Mouse (Mus musculus): ENCODE results near the gene Efnb3. TPM values are rescaled to one million over a fixed set of nuclear protein-coding genes. Genes with fewer than 3 reads are reported as not detected.

The Efnb3 gene
- polyA plus RNA-seq (2012; fragmentation: generic; extraction: Trizol): 0.36 TPM

GRCm38 (mm10) chr11:69559851-69560765 lies at the start of gene Efnb3:
TSS of gene Efnb3 (minus strand) at chr11:69560205.
- Histone ChIP-seq H3ac (ENCODE audit: control insufficient read depth, insufficient read length) (no peak within 1 kb of the TSS), H3K4me2 (ENCODE audit: low read depth) (no peak within 1 kb of the TSS), H3K4me3 (no peak within 1 kb of the TSS), H3K36me3 (ENCODE audit: control insufficient read depth, insufficient read depth) (peaks cover 11% of the 10 kb centered on the region), H3K79me2 (ENCODE audit: control insufficient read depth, insufficient read depth) (no peaks in the 10 kb centered on the region), H3K27me3 (ENCODE audit: control insufficient read depth, insufficient read depth, insufficient read length) (no peaks in the 10 kb centered on the region)
- TF ChIP-seq TCF12 (IDR thresholded peaks at IDR 0.05; ENCODE audit: insufficient read depth, poor library complexity, severe bottlenecking) (no peak), POLR2A (IDR thresholded peaks at IDR 0.05; ENCODE audit: insufficient read length, low read depth) (no peak), MYOG (IDR thresholded peaks at IDR 0.05; ENCODE audit: control insufficient read depth in 1 of 3, insufficient read depth in 1 of 3, insufficient read length in 2 of 3, low read depth in 2 of 3) (no peak), E2F4 (IDR thresholded peaks at IDR 0.05; ENCODE audit: insufficient read depth) (no peak), REST (IDR thresholded peaks at IDR 0.05; ENCODE audit: insufficient read depth, insufficient read length) (no peak)

GRCm38 (mm10) chr11:69609416-69609815 lies 49.4 kb upstream of the Efnb3 start:
- H3K27me3 ChIP-seq (ENCODE audit: control insufficient read depth, insufficient read depth, insufficient read length): peaks cover 15% of the 10 kb centered on the region
- TF ChIP-seq SRF (IDR thresholded peaks at IDR 0.05; ENCODE audit: control insufficient read depth, insufficient read length, low read depth) (no peak), CEBPB (IDR thresholded peaks at IDR 0.05; ENCODE audit: insufficient read depth, poor library complexity, severe bottlenecking) (no peak), MYOG (IDR thresholded peaks at IDR 0.05; ENCODE audit: control insufficient read depth in 1 of 3, insufficient read depth in 1 of 3, insufficient read length in 2 of 3, low read depth in 2 of 3) (no peak), REST (IDR thresholded peaks at IDR 0.05; ENCODE audit: insufficient read depth, insufficient read length) (no peak), MYOD1 (IDR thresholded peaks at IDR 0.05; ENCODE audit: control insufficient read depth in 1 of 3, insufficient read length in 2 of 3, low read depth in 2 of 3) (no peak), TCF3 (IDR thresholded peaks at IDR 0.05; ENCODE audit: insufficient read length, low read depth) (no peak), POLR2AphosphoS2 (IDR thresholded peaks at IDR 0.05; ENCODE audit: insufficient read length, low read depth) (no peak), TCF12 (IDR thresholded peaks at IDR 0.05; ENCODE audit: insufficient read depth, poor library complexity, severe bottlenecking) (no peak), USF1 (IDR thresholded peaks at IDR 0.05; ENCODE audit: low read depth) (no peak), MAX (IDR thresholded peaks at IDR 0.05; ENCODE audit: low read depth) (no peak), E2F4 (IDR thresholded peaks at IDR 0.05; ENCODE audit: insufficient read depth) (no peak), POLR2A (IDR thresholded peaks at IDR 0.05; ENCODE audit: insufficient read length, low read depth) (no peak)
- H3K79me2 ChIP-seq (ENCODE audit: control insufficient read depth, insufficient read depth): no peaks in the 10 kb centered on the region
- no peak overlapping the region for H3K4me2 ChIP-seq (ENCODE audit: low read depth)
- H3ac ChIP-seq (ENCODE audit: control insufficient read depth, insufficient read length): no peak overlapping the region
- no peak overlapping the region for H3K4me3 ChIP-seq
- H3K36me3 ChIP-seq (ENCODE audit: control insufficient read depth, insufficient read depth): no peaks in the 10 kb centered on the region

- Histone ChIP-seq H3K79me2 (ENCODE audit: control insufficient read depth, insufficient read depth) (no peaks in the 10 kb centered on the region), H3ac (ENCODE audit: control insufficient read depth, insufficient read length) (no peak overlapping the region), H3K4me3 (no peak overlapping the region), H3K36me3 (ENCODE audit: control insufficient read depth, insufficient read depth) (no peaks in the 10 kb centered on the region), H3K4me2 (ENCODE audit: low read depth) (no peak overlapping the region), H3K27me3 (ENCODE audit: control insufficient read depth, insufficient read depth, insufficient read length) (peaks cover 24% of the 10 kb centered on the region)
- no peak for TF ChIP-seq CEBPB (IDR thresholded peaks at IDR 0.05; ENCODE audit: insufficient read depth, poor library complexity, severe bottlenecking)
- TF ChIP-seq MAX (IDR thresholded peaks at IDR 0.05; ENCODE audit: low read depth): no peak
- TF ChIP-seq SRF (IDR thresholded peaks at IDR 0.05; ENCODE audit: control insufficient read depth, insufficient read length, low read depth): no peak
- TF ChIP-seq TCF3 (IDR thresholded peaks at IDR 0.05; ENCODE audit: insufficient read length, low read depth): no peak
- no peak for TF ChIP-seq USF1 (IDR thresholded peaks at IDR 0.05; ENCODE audit: low read depth)
- TF ChIP-seq POLR2AphosphoS2 (IDR thresholded peaks at IDR 0.05; ENCODE audit: insufficient read length, low read depth): no peak
These were observed 48.5 kb upstream of the Efnb3 start for GRCm38 (mm10) chr11:69608525-69608924.

- Histone ChIP-seq H3K4me3 (no peak overlapping the region), H3K27me3 (ENCODE audit: control insufficient read depth, insufficient read depth, insufficient read length) (peaks cover 27% of the 10 kb centered on the region), H3K4me2 (ENCODE audit: low read depth) (no peak overlapping the region), H3K36me3 (ENCODE audit: control insufficient read depth, insufficient read depth) (no peaks in the 10 kb centered on the region), H3K79me2 (ENCODE audit: control insufficient read depth, insufficient read depth) (no peaks in the 10 kb centered on the region), H3ac (ENCODE audit: control insufficient read depth, insufficient read length) (no peak overlapping the region)
- no peak for TF ChIP-seq MAX (IDR thresholded peaks at IDR 0.05; ENCODE audit: low read depth)
- TF ChIP-seq SRF (IDR thresholded peaks at IDR 0.05; ENCODE audit: control insufficient read depth, insufficient read length, low read depth): no peak
- TF ChIP-seq TCF3 (IDR thresholded peaks at IDR 0.05; ENCODE audit: insufficient read length, low read depth): no peak
- TF ChIP-seq REST (IDR thresholded peaks at IDR 0.05; ENCODE audit: insufficient read depth, insufficient read length): no peak
- TF ChIP-seq TCF12 (IDR thresholded peaks at IDR 0.05; ENCODE audit: insufficient read depth, poor library complexity, severe bottlenecking): no peak
- TF ChIP-seq MYOD1 (IDR thresholded peaks at IDR 0.05; ENCODE audit: control insufficient read depth in 1 of 3, insufficient read length in 2 of 3, low read depth in 2 of 3): no peak
- TF ChIP-seq MYOG (IDR thresholded peaks at IDR 0.05; ENCODE audit: control insufficient read depth in 1 of 3, insufficient read depth in 1 of 3, insufficient read length in 2 of 3, low read depth in 2 of 3): no peak
- TF ChIP-seq POLR2AphosphoS2 (IDR thresholded peaks at IDR 0.05; ENCODE audit: insufficient read length, low read depth): no peak
- TF ChIP-seq POLR2A (IDR thresholded peaks at IDR 0.05; ENCODE audit: insufficient read length, low read depth): no peak
- no peak for TF ChIP-seq E2F4 (IDR thresholded peaks at IDR 0.05; ENCODE audit: insufficient read depth)
- no peak for TF ChIP-seq USF1 (IDR thresholded peaks at IDR 0.05; ENCODE audit: low read depth)
- no peak for TF ChIP-seq CEBPB (IDR thresholded peaks at IDR 0.05; ENCODE audit: insufficient read depth, poor library complexity, severe bottlenecking)
These were observed 46.8 kb upstream of the Efnb3 start for GRCm38 (mm10) chr11:69606832-69607231.

GRCm38 (mm10) chr11:69606491-69606795 lies 46.4 kb upstream of the Efnb3 start:
- Histone ChIP-seq H3K79me2 (ENCODE audit: control insufficient read depth, insufficient read depth) (no peaks in the 10 kb centered on the region), H3K36me3 (ENCODE audit: control insufficient read depth, insufficient read depth) (no peaks in the 10 kb centered on the region), H3K4me3 (peak overlapping the region; percentile 24), H3K27me3 (ENCODE audit: control insufficient read depth, insufficient read depth, insufficient read length) (peaks cover 27% of the 10 kb centered on the region), H3K4me2 (ENCODE audit: low read depth) (peak overlapping the region; percentile 99), H3ac (ENCODE audit: control insufficient read depth, insufficient read length) (no peak overlapping the region)
- no peak for TF ChIP-seq POLR2AphosphoS2 (IDR thresholded peaks at IDR 0.05; ENCODE audit: insufficient read length, low read depth)
- no peak for TF ChIP-seq REST (IDR thresholded peaks at IDR 0.05; ENCODE audit: insufficient read depth, insufficient read length)
- no peak for TF ChIP-seq TCF3 (IDR thresholded peaks at IDR 0.05; ENCODE audit: insufficient read length, low read depth)
- TF ChIP-seq TCF12 (IDR thresholded peaks at IDR 0.05; ENCODE audit: insufficient read depth, poor library complexity, severe bottlenecking): no peak
- no peak for TF ChIP-seq E2F4 (IDR thresholded peaks at IDR 0.05; ENCODE audit: insufficient read depth)
- no peak for TF ChIP-seq MAX (IDR thresholded peaks at IDR 0.05; ENCODE audit: low read depth)
- TF ChIP-seq CEBPB (IDR thresholded peaks at IDR 0.05; ENCODE audit: insufficient read depth, poor library complexity, severe bottlenecking): no peak
- no peak for TF ChIP-seq SRF (IDR thresholded peaks at IDR 0.05; ENCODE audit: control insufficient read depth, insufficient read length, low read depth)
- TF ChIP-seq MYOD1 (IDR thresholded peaks at IDR 0.05; ENCODE audit: control insufficient read depth in 1 of 3, insufficient read length in 2 of 3, low read depth in 2 of 3): no peak
- TF ChIP-seq MYOG (IDR thresholded peaks at IDR 0.05; ENCODE audit: control insufficient read depth in 1 of 3, insufficient read depth in 1 of 3, insufficient read length in 2 of 3, low read depth in 2 of 3): no peak
- TF ChIP-seq POLR2A (IDR thresholded peaks at IDR 0.05; ENCODE audit: insufficient read length, low read depth): no peak
- TF ChIP-seq USF1 (IDR thresholded peaks at IDR 0.05; ENCODE audit: low read depth): no peak

Measured in myocyte (in vitro differentiated cells).